Mouse (Mus musculus) stomach, embryonic 14.5 days (tissue): ENCODE data around the gene Cldn20. TPM values are rescaled to one million over a fixed set of nuclear protein-coding genes. Genes with fewer than 3 reads are reported as not detected.

Source experiments
- ATAC-seq: fragments of 200-750 bp; cut with Nextera tagmentation; 2 replicates; pipeline ENCODE4 v1.8.0; 2017; ENCODE audit warnings: low read depth, moderate TSS enrichment; ENCODE audit not compliant: insufficient number of reproducible peaks, insufficient read depth, low FRiP score
- H3K27ac ChIP-seq: fragments of 300-500 bp; sonication (generic); 2 replicates; pipeline ENCODE4 v1.5.1; 2014; ENCODE audit warnings: mild to moderate bottlenecking, low read length, moderate library complexity, mixed read lengths
- H3K27me3 ChIP-seq: fragments of 300-500 bp; sonication (generic); 2 replicates; pipeline ENCODE4 v1.6.1; 2014; ENCODE audit warnings: low read length, control low read depth, mixed read lengths; ENCODE audit not compliant: control insufficient read depth, insufficient read depth
- H3K36me3 ChIP-seq: fragments of 300-500 bp; sonication (generic); 2 replicates; pipeline ENCODE4 v1.6.1; 2014; ENCODE audit warnings: mild to moderate bottlenecking, control low read depth, low read length, moderate library complexity, mixed read lengths; ENCODE audit not compliant: control insufficient read depth, insufficient read depth
- H3K4me1 ChIP-seq: fragments of 300-500 bp; sonication (generic); 2 replicates; pipeline ENCODE4 v1.6.1; 2014; ENCODE audit warnings: low read length, control low read depth, mixed read lengths; ENCODE audit not compliant: control insufficient read depth, insufficient read depth
- H3K4me2 ChIP-seq: fragments of 300-500 bp; sonication (generic); replicated peaks from 2 replicates; pipeline ENCODE4 v1.6.1; 2014; ENCODE audit warnings: low read depth, low read length, control low read depth
- H3K4me3 ChIP-seq: fragments of 300-500 bp; sonication (generic); 2 replicates; pipeline ENCODE4 v1.5.1; 2014; ENCODE audit warnings: low read depth, low read length, control low read depth
- H3K9ac ChIP-seq: fragments of 300-500 bp; sonication (generic); replicated peaks from 2 replicates; pipeline ENCODE4 v1.6.1; 2014; ENCODE audit warnings: low read depth, mild to moderate bottlenecking, control low read depth, low read length, moderate library complexity, mixed read lengths
- H3K9me3 ChIP-seq: fragments of 300-500 bp; sonication (generic); 2 replicates; pipeline ENCODE4 v1.6.1; 2016; ENCODE audit warnings: low read depth, low read length, control low read depth; ENCODE audit not compliant: control insufficient read depth
- WGBS: fragments of 180-500 bp; shearing (Covaris S2); extraction: QIAGEN DNeasy Blood & Tissue Kit; methylation state at CpG from one replicate; pipeline ENCODE4 v1.1.7; 2014; 5-methylcytosine and 5-hydroxymethylcytosine counted together
- polyA plus RNA-seq: library from polyadenylated mRNA; unstranded; fragments of >200 nt; fragmentation: Nextera tagmentation; extraction: Ambion mirVana; gene quantifications from 2 replicates; pipeline ENCODE4 v1.2.1, GENCODE M21; 2014

The Cldn20 gene
- 0.55 and 0.70 TPM in 2 replicates for polyA plus RNA-seq

DNA sequence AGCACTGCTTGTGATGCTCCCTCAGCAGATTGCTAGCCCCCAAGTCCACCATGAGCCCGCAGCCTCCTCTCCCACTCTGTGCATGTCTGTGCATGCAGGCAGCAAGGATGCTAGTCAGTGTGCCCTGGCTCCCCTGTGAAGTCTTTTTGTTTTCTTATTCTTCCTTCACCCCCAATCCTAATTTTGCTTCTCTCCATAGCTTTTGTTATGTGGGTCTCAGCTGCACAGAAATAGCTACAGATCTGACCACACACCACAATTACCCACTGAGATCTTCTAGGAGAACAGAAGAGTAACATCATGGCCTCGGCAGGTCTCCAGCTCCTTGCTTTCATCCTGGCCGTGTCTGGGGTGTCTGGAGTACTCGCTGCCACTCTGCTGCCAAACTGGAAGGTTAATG is at the start of gene Cldn20:
TSS of gene Cldn20 (plus strand) at position 301 of the 400 bp plus-strand sequence.
- no peak within 1 kb of the TSS for H3K4me2 ChIP-seq
- WGBS: 86% methylated on average over 4 of the region's 4 CpGs
- no peak within 1 kb of the TSS for H3K9ac ChIP-seq
- no peak for ATAC-seq
- no peaks in the 10 kb centered on the region for H3K36me3 ChIP-seq
- H3K27me3 ChIP-seq: no peaks in the 10 kb centered on the region
- no peak within 1 kb of the TSS for H3K4me3 ChIP-seq
- no peak within 1 kb of the TSS for H3K27ac ChIP-seq
- H3K4me1 ChIP-seq: no peaks in the 10 kb centered on the region
- no peaks in the 10 kb centered on the region for H3K9me3 ChIP-seq

DNA sequence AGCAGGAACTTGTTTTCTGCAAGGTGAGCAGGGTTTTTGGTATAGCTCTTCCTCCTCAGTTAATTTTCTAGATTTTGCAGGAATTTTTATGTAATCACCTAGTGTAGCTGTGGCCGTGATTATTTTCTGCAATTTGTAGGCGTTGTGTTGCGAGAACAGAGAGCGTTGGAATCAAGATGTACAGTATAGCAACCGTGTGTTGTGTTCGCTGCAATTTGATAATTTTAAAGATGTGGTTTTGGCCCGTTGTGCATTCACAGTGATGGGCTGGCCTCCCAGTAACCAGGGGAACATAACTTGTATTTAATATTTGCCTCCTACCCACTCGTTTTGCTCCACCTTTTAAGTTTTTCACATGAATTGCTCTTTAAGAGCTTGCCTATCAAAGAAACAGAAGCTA is 49.3 kb upstream of the Cldn20 start:
- no peak for ATAC-seq
- Histone ChIP-seq H3K4me2 (no peak overlapping the region), H3K9ac (no peak overlapping the region), H3K27ac (no peak overlapping the region), H3K9me3 (no peaks in the 10 kb centered on the region), H3K36me3 (no peaks in the 10 kb centered on the region; the same call in 1 of the 2 replicates), H3K27me3 (no peaks in the 10 kb centered on the region), H3K4me1 (no peaks in the 10 kb centered on the region), H3K4me3 (no peak overlapping the region)
- WGBS: 85% methylated on average over 8 of the region's 8 CpGs

DNA sequence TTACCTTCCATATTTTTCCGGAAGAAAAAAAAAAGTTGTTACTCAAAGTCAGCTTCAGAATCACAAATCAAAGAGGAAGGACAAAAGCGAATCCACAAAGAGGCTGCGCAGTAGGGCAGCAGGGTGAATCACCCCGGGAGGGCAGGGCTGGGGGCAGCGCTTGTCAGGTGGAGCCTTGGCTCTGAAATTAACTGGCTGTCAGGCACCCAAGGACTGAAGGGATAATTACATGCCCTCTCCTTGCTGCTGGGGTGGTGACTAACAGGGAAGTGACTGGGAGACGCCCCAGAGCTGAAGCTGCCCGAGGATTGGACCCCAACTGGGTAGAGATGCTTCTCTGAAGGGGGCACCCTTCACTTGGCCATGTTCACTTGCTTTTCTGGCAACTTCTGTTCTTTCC is 46.5 kb upstream of the Cldn20 start:
- Histone ChIP-seq H3K4me2 (no peak overlapping the region), H3K27me3 (no peaks in the 10 kb centered on the region), H3K36me3 (no peaks in the 10 kb centered on the region), H3K4me3 (no peak overlapping the region), H3K9me3 (no peaks in the 10 kb centered on the region), H3K9ac (no peak overlapping the region), H3K27ac (no peak overlapping the region), H3K4me1 (no peaks in the 10 kb centered on the region)
- 77% methylated on average over 7 of the region's 7 CpGs for WGBS
- ATAC-seq: no peak

DNA sequence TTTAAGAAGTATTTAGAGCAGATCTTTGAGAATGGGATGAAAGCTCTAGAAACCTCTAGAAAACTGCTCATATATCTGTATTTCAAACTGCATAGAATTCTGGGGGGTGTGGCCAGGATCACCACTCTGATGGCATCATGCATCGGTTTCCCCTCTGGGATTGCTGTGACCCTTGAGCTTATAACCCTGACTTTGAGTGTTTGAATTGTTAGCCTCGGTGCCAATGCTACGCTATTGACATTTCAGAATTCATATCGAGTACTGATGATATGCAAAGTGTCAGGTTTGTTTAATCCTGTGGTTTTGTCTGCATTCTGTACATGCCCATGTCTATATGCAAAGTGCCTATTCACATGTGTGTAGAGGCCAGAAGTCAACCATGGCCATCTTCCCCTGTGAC is 45.1 kb upstream of the Cldn20 start:
- Histone ChIP-seq H3K9ac (no peak overlapping the region), H3K27me3 (no peaks in the 10 kb centered on the region), H3K4me3 (no peak overlapping the region), H3K9me3 (no peaks in the 10 kb centered on the region), H3K27ac (no peak overlapping the region), H3K4me1 (no peaks in the 10 kb centered on the region), H3K4me2 (no peak overlapping the region), H3K36me3 (no peaks in the 10 kb centered on the region)
- no peak for ATAC-seq
- WGBS: 90% methylated on average over 4 of the region's 4 CpGs

DNA sequence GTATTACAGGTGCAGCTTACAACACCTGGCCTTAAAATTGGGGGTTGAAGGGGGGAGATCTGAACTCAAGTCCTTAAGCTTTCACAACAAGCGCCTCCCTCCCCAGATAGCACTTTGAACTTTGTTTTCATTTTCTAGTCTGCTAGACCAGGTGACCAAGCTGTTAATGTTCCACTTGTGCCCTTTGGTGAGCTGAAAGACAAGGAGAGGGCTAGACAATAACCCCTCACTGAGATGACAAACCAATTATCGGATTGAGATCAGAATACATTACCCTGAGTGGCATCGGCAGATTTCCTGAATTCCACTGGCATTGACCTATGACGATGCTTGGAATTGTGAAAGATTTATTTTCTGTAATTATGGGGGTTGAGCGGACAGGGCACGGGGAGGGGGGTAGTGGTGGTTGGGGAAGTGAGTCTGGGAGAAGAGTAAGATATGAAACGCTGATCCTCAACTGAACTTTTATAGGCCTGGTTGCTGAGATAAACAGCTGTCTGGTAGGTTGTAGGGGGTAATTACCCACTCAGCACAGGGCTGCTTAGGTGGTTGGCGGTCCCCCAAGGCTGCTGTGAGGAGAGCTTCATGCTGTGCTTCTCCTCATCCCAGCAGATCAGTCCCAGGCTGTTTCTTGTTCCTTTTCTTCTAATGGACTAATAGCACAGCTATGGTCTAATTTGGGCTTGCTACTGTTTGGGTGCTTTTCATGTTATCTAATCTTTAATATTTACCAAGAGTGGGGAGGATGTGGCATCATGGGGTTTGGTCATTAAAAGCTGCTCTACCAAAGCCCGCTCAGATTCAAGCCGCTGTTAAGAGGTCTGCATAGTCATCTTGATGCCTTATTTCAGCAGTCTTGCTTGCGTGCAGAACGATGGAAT is 44.4 kb upstream of the Cldn20 start:
- WGBS: 74% methylated on average over 12 of the region's 12 CpGs
- no peak overlapping the region for H3K4me2 ChIP-seq
- H3K4me1 ChIP-seq: no peaks in the 10 kb centered on the region
- H3K9me3 ChIP-seq: no peaks in the 10 kb centered on the region
- H3K27ac ChIP-seq: no peak overlapping the region
- no peaks in the 10 kb centered on the region for H3K36me3 ChIP-seq
- no peaks in the 10 kb centered on the region for H3K27me3 ChIP-seq
- no peak for ATAC-seq
- H3K4me3 ChIP-seq: no peak overlapping the region
- H3K9ac ChIP-seq: no peak overlapping the region

DNA sequence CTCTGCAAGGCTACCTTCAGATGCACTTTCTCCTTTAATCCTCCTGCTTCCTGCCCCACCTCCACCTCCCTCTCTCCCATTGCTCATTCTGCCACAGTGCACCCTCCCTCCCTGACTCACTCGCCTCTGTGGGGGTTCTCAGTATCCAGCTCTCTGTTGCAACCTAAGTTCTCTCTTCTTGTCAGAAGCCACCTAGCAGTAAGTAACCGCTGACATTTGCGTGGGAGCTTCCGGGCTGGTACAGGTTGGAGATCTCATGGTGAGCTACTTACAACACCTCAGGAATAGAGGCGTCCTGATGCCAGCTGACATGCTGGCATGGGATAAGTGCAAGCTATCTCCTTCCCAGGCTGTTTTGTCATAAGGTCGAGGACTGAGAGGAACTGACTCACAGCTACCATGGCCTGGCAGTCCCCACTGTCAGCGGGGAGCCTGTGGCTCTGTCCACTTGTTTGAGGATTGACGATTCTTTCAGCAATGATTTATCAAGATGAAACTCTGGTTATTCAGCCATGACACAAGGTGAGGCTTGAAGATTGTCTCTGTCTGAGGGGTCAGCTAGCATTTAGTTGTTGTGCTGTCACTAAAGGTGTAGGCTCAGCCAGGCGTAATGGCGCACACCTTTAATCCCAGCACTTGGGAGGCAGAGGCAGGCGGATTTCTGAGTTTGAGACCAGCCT is 42.0 kb upstream of the Cldn20 start:
- Histone ChIP-seq H3K4me1 (no peaks in the 10 kb centered on the region), H3K9ac (no peak overlapping the region), H3K27me3 (no peaks in the 10 kb centered on the region), H3K36me3 (no peaks in the 10 kb centered on the region), H3K4me3 (no peak overlapping the region), H3K4me2 (no peak overlapping the region), H3K9me3 (no peaks in the 10 kb centered on the region), H3K27ac (no peak overlapping the region)
- 84% methylated on average over 11 of the region's 11 CpGs for WGBS
- no peak for ATAC-seq

DNA sequence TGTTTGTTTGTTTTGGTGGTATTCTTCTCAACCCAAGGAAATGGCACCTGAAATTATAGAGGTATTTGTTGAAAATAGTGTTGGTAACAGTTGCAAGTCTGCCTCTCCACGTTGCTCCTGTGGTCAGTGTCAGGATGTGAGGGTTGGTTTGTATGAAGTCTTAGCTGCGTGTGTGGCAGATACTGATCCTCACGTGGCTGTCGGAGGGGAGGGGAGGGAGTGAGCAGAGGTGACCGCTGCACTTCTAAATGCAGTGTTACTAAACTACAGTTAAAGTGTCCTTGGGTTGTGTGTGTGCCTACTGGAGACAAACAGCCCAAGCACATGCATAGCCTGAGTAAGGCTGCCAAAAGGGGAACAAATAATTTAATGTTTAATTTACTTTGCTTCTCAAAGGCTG is 41.3 kb upstream of the Cldn20 start:
- no peak overlapping the region for H3K4me2 ChIP-seq
- H3K27me3 ChIP-seq: no peaks in the 10 kb centered on the region
- no peaks in the 10 kb centered on the region for H3K4me1 ChIP-seq
- no peak for ATAC-seq
- H3K4me3 ChIP-seq: no peak overlapping the region
- 58% methylated on average over 5 of the region's 5 CpGs for WGBS
- no peak overlapping the region for H3K9ac ChIP-seq
- H3K27ac ChIP-seq: no peak overlapping the region
- H3K9me3 ChIP-seq: no peaks in the 10 kb centered on the region
- H3K36me3 ChIP-seq: no peaks in the 10 kb centered on the region

DNA sequence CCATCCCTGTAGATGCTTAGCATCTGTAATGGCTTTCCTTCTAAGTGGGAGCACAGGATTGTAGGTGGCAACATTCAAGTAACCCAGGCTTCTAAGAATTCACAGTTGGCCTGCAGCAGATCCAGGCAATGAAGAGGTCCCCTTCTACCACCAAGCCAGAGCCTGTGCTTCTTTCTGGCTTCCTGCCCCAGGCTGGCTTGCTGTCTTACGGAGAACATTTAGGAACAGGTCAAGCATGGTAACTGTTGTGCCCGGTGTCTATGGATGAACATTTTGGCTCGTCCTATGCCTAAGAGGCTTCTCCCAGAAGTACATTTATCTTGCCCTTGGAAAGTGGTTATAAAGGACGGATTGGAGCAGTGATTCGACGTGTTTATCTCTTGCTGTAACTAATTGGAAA is 40.7 kb upstream of the Cldn20 start:
- no peak overlapping the region for H3K9ac ChIP-seq
- H3K36me3 ChIP-seq: no peaks in the 10 kb centered on the region
- 66% methylated on average over 6 of the region's 6 CpGs for WGBS
- H3K9me3 ChIP-seq: no peaks in the 10 kb centered on the region
- H3K27ac ChIP-seq: no peak overlapping the region
- no peaks in the 10 kb centered on the region for H3K4me1 ChIP-seq
- H3K4me3 ChIP-seq: no peak overlapping the region
- no peak for ATAC-seq
- no peak overlapping the region for H3K4me2 ChIP-seq
- no peaks in the 10 kb centered on the region for H3K27me3 ChIP-seq
